Mouse (Mus musculus): Measurements from ENCODE around the gene Etv4.
A peak's percentile ranks its signal among the peaks of the same experiment; 100 is the strongest.

Gene Etv4

DNA sequence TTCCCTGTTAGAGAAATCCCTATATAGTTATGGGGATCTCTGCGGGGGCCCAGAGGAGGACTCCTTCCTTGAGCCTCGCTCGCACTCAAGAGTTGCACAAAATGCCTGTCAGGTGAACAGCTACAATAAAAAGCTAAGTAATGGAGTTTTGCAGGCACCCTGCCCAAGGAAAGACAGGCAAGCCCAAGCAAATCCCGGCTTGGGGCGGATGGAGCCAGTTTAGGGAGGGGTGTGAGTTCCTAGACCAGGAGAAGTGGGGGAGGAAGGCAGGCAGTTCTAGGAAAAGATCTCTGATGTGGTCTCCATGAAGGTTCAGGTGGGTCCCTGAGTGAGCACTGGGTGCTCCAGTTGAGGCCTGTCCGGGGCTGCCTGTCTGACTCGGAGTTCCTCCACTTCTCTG, 1.5 kb upstream of the Etv4 start:
- peak; percentile 79 for DNase-seq (ENCODE audit: low read depth, low spot score)

DNA sequence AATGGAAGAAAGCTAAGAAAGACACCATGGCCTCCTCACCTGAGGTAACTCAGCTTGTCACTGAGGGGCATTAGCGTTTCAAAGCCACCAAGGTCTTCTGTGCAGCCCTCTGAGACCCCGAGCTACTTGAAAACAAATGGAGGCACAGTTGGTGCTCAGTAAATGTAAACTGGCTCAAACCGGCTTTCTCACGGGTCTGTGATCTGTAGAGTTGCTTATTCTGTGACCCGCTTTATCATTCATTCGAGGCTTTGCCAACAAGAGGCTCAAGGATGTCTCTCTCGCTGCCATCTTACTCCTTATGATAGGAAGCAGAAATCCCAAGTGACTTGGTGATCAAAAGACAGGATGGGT, 658 bp upstream of the Etv4 start:
- DNase-seq (ENCODE audit: low read depth, low spot score), result peak; percentile 93

DNA sequence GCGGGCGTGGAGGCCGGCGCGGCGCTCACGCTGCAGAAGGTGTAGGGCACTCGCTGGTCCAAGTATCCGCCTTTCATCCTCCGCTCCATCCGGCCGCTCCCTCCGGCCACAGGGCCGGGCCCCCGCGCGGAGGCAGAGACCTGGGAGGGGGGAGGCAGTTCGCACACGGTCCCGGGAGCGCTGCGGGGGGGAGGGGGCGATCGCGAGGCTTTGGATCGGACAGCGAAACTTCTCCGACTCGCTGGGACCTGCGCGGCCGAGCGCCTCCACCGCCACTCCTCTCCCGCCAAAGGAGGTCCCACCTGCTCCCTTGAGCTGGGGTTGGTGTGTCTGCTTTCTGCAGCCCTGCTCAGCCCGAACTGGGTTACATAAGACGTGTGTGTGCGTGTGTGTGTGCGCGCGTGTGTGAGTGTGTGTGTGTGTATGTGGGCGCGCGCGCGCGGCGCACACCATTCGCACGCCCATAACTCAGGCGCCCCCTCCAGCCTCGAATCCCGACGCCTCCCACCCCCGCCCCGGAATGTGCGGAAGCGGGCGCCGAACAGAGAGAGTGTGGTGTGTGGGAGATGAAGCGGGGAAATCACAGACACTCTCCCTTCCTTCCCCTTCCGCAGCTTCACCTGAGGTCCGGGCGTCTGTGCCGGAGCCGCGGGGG, 556 bp downstream of the Etv4 start:
- DNase-seq (ENCODE audit: low read depth, low spot score), result peak; percentile 84

DNA sequence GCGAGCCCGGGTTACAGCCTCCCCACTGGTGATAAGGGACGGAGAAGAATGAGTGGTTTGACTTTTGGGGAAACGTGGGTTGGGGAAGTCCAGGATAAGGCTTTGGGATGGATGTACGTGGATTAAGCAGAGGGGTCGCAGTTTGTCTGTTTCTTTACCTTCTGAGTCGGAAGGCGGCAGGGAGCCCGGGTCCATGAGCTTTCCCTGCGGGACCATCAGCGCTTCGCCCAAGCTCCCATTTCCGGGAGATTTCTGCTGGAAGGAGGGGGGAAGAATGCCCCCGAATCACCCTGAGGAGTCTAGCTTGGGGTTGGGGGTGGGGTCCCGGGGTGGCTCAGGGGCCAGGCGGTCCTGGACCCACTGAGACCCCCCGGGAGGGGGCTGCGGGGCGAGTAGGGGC, 1.1 kb downstream of the Etv4 start:
- peak; percentile 50 for DNase-seq (ENCODE audit: low read depth, low spot score)

DNA sequence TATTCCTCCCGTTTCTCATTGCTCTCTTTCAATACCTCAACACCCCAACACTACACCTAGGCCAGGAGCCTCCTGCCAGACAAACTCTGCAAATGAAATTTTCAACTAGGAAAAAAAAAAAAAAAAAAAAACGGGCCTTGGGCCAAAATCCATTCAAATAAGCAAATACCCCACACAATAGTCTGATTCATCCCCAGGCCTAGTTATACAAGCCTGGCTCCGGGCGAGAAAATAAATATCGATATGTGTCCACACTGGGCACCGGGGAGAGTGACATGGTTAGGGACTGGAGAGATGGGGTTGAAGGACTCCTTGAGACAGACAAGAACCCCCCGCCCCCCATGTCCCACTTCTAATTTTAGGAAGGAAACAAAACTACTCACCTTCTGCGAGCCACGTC, 1.6 kb downstream of the Etv4 start:
- no peak for DNase-seq (ENCODE audit: low read depth, low spot score)

DNA sequence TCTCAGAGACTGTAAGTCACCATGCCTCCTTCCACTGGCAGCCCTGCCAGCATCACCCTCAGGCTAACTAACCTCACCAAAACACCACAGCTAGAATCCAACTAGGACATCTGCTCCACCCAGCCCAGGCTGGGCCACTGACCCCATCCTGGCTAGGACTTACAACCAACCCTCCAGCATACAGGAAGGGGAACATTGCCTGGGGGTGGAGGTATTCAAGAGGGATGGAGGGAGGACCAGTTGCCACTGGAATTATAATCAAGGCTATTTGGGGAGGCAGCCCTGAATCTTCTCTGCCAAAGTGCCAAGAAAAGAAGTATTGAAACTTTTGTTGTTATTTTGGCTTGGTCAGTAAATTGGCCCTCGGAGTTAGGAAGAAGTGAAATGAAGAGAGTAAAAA, 2.0 kb downstream of the Etv4 start:
- DNase-seq (ENCODE audit: low read depth, low spot score), result no peak

GRCm38 (mm10) chr11:101776846-101777245, 8.3 kb downstream of the Etv4 start:
- no peak for DNase-seq (ENCODE audit: low read depth, low spot score)

DNA sequence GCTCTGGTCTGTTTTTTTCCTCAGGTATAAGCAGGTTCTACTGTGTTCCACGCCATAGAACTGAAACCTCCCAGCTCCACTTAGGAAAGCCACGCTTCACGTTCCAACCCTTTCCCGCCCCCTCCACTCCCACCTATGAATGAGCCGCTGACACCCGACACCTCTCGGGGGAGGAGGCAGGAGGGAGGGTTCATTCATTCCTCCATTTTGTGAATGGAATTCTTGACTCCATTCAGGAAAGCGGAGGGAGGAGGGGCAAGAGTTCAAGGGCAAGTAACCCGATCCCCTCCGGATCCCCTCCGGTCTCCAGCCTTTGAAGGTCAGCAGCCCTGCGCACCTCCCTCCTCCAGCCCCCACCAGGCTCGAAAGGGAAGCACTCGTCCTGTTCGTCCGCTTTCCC, 12.7 kb downstream of the Etv4 start:
- DNase-seq (ENCODE audit: low read depth, low spot score), result peak; percentile 99

DNA sequence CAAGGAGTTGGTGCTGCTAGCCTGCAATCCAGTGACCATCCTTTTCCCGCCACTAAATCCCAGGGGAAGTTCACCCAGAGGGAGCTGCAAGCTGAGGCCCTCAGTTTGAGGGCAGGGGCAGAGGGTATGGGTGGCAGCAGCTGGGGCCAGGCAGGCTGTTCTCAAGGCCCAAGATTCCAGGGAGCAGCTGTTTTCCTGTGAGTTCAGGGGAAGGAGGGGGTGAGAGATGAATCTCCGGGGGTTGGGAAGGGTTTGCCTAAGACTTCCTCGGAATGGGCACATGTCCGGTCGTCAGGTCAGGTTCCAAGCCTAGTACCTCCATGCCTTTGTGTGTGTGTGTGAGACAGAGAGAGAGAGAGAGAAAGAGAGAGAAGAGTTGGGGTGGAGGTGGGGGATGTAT, 13.1 kb downstream of the Etv4 start:
- DNase-seq (ENCODE audit: low read depth, low spot score), result peak; percentile 71

DNA sequence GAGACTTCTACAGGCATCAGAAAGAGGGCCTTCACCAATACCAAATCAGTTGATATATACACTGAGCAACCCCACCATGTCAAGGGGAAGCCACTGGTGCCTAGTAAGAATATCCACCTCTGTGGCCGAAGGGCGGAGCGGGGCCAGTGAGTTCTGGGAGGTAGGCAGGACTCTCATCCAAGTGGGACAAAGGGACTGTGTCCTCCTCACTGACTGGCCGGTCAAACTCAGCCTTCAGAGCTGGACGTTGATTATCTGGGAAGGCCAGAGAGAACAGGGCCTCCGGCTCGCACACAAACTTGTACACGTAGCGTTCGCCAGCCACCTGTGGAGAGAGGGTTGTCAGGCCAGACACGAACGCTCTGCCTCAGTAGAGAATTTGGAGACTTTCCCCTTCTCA, 14.9 kb downstream of the Etv4 start:
- DNase-seq (ENCODE audit: low read depth, low spot score), result no peak

- no peak for DNase-seq (ENCODE audit: low read depth, low spot score)
Observed at GRCm38 (mm10) chr11:101768721-101769120, 16.4 kb downstream of the Etv4 start.

DNA sequence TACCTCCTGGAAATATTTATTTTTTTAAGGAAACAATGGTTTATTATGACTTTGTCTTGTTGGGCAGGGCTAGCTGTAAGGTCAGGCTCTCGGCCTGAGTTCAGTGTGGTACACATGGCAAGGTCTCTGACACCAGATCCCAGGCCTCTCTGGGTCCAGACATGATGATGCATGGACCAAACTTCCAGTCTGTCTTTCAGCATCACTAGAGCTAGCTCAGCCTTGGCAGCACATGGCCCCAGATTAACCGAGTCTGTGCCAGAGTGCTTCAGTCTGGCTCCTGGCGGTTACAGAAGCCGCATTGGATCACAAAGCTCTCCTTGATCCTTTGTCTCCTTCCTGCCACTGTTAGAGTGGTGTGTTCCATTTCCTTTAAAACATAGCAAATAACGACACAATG, 17.8 kb downstream of the Etv4 start:
- no peak for DNase-seq (ENCODE audit: low read depth, low spot score)

DNA sequence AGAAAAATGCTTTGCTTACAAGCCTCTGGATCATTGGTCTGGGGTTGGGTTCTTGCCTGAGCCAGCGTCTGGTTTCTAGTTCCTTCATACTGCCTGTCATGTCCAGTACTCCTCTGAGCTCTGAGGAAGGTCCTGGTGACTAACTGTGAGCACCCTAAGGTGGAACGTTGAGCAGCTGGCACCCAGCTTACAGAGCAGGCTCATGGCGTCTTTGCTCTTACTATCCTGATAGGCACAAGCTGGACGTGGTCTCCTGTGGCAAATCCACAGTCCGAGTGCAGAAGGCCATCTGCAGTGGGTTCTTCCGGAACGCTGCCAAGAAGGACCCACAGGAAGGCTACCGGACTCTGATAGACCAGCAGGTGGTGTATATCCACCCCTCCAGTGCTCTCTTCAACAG, 20.6 kb downstream of the Etv4 start:
- DNase-seq (ENCODE audit: low read depth, low spot score), result no peak

- DNase-seq (ENCODE audit: low read depth, low spot score), result peak; percentile 81
Observed at GRCm38 (mm10) chr11:101763723-101764122, 21.4 kb downstream of the Etv4 start.

- DNase-seq (ENCODE audit: low read depth, low spot score), result no peak
Observed at GRCm38 (mm10) chr11:101759530-101759929, 25.6 kb downstream of the Etv4 start.

- DNase-seq (ENCODE audit: low read depth, low spot score), result no peak
Observed at GRCm38 (mm10) chr11:101758431-101758830, 26.7 kb downstream of the Etv4 start.

DNA sequence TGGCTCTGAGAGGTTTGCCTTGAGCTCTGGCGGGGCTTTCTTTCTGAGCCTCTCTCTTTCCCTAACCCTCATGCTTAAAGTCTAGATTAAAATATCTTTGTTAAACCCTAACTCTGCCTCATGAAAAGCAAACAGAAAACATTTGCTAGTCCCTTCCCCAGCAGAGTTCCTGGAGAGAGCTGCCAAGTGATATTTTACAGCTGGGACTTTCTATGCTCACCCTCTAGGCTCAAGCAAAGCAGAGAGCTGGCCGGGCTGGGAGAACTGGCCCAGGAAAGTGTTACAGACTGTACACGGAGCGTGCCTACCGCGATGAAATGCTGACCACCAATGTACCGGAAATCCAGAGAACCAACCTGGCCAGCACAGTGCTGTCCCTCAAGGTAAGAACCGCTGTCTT, 27.8 kb downstream of the Etv4 start:
- no peak for DNase-seq (ENCODE audit: low read depth, low spot score)

DNA sequence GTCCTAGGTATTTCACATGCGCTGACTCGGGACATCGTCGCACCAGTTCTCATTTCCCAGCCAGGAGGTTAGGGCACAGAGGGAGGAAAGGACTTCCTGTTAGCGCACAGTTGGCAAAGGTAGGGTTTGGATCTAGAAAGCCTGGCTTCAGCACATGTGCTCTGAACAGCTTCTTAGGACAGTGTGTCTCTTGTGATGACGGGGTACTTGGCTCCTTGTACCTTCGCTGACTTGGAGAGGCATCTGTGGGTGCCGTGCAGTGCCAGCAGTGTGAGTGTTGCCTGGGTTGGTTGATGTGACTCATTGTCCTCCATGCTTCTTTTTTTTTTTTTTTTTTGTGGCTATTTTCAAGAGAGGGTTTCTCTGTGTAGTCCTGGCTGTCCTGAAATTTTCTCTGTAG, 28.6 kb downstream of the Etv4 start:
- no peak for DNase-seq (ENCODE audit: low read depth, low spot score)

DNA sequence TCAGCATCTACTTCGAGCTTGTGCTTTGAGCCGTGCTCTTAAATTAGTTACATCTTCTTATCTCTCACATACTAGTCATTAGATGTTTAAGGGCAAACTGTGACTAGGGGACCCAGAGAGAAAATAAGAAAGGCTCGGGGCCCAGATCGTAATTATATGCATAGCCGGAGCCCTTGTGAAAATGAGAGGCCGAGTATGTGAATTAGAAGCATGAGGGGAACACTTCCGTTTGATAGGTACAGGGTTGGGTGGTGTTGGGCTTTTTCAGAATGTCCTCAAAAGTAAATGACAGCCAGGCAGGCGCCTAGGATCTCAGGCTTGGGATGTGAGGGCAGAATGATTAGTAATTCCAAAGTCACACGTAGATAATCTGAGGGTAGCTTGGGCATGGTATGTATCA, 51.6 kb downstream of the Etv4 start:
- DNase-seq (ENCODE audit: low read depth, low spot score), result no peak

DNA sequence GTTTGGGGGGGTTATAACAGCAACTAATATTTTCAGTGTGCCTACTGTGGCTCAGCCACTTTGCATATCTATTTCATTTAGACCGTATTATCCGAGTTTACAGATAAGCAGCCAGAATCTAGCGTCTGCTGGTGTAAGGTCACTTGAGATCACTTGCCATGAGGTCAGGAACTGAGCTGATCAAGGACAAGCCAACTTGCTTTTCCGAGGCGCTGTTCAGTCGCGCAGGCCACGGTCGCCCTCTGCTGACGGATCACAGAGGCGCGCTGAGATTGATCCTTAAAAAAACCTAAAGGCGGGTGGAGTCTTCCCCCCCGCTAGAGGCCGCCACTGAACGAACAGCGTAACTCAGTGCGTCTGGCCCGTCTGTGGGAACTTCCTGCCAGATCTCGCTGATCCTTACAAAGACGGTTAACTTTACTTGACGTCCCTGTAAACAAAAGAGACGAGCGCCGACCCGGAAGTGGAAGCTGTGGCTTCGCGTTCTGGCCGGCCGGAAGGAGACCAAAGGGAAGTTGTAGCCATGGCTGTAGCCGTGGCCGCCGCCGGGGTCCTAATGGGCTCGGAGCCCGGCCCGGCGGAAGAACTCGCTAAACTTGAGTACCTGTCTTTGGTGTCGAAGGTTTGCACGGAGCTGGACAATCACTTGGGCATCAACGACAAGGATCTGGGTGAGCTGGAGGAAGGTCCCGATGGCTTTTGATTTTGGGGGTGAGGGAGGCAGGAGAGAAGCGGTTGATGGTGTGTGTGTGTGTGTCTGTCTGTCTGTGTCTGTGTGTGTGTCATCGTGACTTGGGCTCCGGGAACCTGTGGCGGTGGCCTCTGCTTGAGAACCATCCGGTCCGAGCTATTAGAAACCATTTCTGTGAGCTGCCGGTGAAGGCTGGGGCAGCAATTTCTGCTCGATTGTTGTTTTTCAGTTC, 52.4 kb downstream of the Etv4 start, which contains the start of gene Dhx8:
TSS of gene Dhx8 (plus strand) at position 402 of the 923 bp plus-strand sequence.
- peak; percentile 99 for DNase-seq (ENCODE audit: low read depth, low spot score)

- no peak for DNase-seq (ENCODE audit: low read depth, low spot score)
Observed at GRCm38 (mm10) chr11:101729308-101729707, 55.9 kb downstream of the Etv4 start.

- DNase-seq (ENCODE audit: low read depth, low spot score), result no peak
Observed at GRCm38 (mm10) chr11:101726765-101727164, 58.4 kb downstream of the Etv4 start.

GRCm38 (mm10) chr11:101725043-101725442, 60.1 kb downstream of the Etv4 start:
- no peak for DNase-seq (ENCODE audit: low read depth, low spot score)
